In genomic region chr6:48553819-48554218, GRCm38 (mm10) we compare ENCODE assay signal across 9 mouse cellular contexts. TPM values are rescaled to one million over a fixed set of nuclear protein-coding genes. Genes with fewer than 3 reads are reported as not detected.
DNase-seq lines count a peak whose midpoint lies in the region; ATAC-seq and TF ChIP-seq lines count a peak whose summit lies in the region.
"Had no signal": no experiment of that assay in that cellular context is flagged by ENCODE, and none has a peak within 500 bp of the region (broad histone marks: within the 10 kb centered on the region; RNA-seq: fewer than 3 reads in every experiment).

No protein-coding gene starts in this region.

- peaks cover 13% of the 10 kb centered on the region for H3K4me1 ChIP-seq in liver, adult 2 months (ENCODE audit: control insufficient read depth, insufficient read depth, low read length)
- peaks cover 20% of the 10 kb centered on the region for H3K4me1 ChIP-seq in forebrain, embryonic 10.5 days
- peaks cover 6% of the 10 kb centered on the region; the same call in 1 of the 2 replicates for H3K4me1 ChIP-seq in intestine, embryonic 16.5 days (ENCODE audit: control insufficient read depth, insufficient read depth, low read length)
- H3K4me1 ChIP-seq in olfactory bulb, adult 2 months (ENCODE audit: control insufficient read depth, insufficient read depth, low read length) = no peaks in the 10 kb centered on the region; the same call in 1 of the 2 replicates

- no peak overlapping the region; the same call in 1 of the 2 replicates for H3K4me3 ChIP-seq in liver, adult 2 months (ENCODE audit: insufficient read depth, low read depth, low read length)
- peak overlapping the region; percentile 56 for H3K4me3 ChIP-seq in forebrain, embryonic 10.5 days
- H3K4me3 ChIP-seq in intestine, embryonic 16.5 days (ENCODE audit: low read length) = peak overlapping the region; percentile 55; the same call in 1 of the 2 replicates
- 0 out of 2 replicates have a peak overlapping the region, but pooled peaks have one; percentile 74 for H3K4me3 ChIP-seq in olfactory bulb, adult 2 months (ENCODE audit: insufficient read depth, low read depth, low read length)

- peak overlapping the region; percentile 81 for H3K9ac ChIP-seq in liver, adult 2 months (ENCODE audit: low read depth, low read length)
- H3K9ac ChIP-seq in intestine, embryonic 16.5 days (ENCODE audit: low read depth, low read length) = peak overlapping the region; percentile 69; the same call in 1 of the 2 replicates

- H3K27me3 ChIP-seq in liver, adult 2 months (ENCODE audit: control insufficient read depth, insufficient read depth, low read length) = no peaks in the 10 kb centered on the region
- no peaks in the 10 kb centered on the region for H3K27me3 ChIP-seq in forebrain, embryonic 10.5 days (ENCODE audit: poor library complexity, severe bottlenecking)
- H3K27me3 ChIP-seq in intestine, embryonic 16.5 days (replicated peaks; ENCODE audit: control insufficient read depth, insufficient read depth, low read length) = no peaks in the 10 kb centered on the region

- no peaks in the 10 kb centered on the region for H3K79me2 ChIP-seq in liver, adult 2 months (ENCODE audit: control insufficient read depth, insufficient read depth, low read length)

- intact Hi-C loops in left cerebral cortex, postnatal 36 days (cut with DNase I) = loop anchor here (2.0 to 5.0 kb wide), 2 partner anchors 39 to 73 kb away; partner anchors contain the start of genes AI854703, Gm44965 and Repin1

- peak overlapping the region; percentile 98 for H3K27ac ChIP-seq in liver, adult 2 months (replicated peaks; ENCODE audit: insufficient read depth, low read depth, low read length)
- peak overlapping the region; percentile 92 for H3K27ac ChIP-seq in forebrain, embryonic 10.5 days
- peak overlapping the region; percentile 92 for H3K27ac ChIP-seq in intestine, embryonic 16.5 days (ENCODE audit: low read length)
- peak overlapping the region; percentile 97 for H3K27ac ChIP-seq in olfactory bulb, adult 2 months (ENCODE audit: insufficient read depth, low read depth, low read length)

- peak; percentile 89 for DNase-seq in liver, adult 2 months (ENCODE audit: extremely low read depth, low read depth, low spot score)
- no peak for DNase-seq in liver
- DNase-seq in forebrain, embryonic 10.5 days (ENCODE audit: extremely low spot score, low spot score) = no peak
- no peak for DNase-seq in left cerebral cortex, postnatal 36 days (ENCODE audit: low spot score in 2 of 2)
- DNase-seq in left cerebral cortex, adult 9 months (ENCODE audit: low spot score in 2 of 2) = no peak
- no peak for DNase-seq in frontal cortex, postnatal 36 days (ENCODE audit: low spot score in 2 of 2)

- H3K9me3 ChIP-seq in forebrain, embryonic 10.5 days = no peaks in the 10 kb centered on the region
- H3K9me3 ChIP-seq in intestine, embryonic 16.5 days (ENCODE audit: control insufficient read depth, low read length) = no peaks in the 10 kb centered on the region

- ATAC-seq in intestine, embryonic 16.5 days = no peak

- WGBS in liver, adult 2 months = 22% methylated on average over 4 of the region's 4 CpGs
- WGBS in forebrain, embryonic 10.5 days = 86% methylated on average over 4 of the region's 4 CpGs
- WGBS in intestine, embryonic 16.5 days = 79% methylated on average over 4 of the region's 4 CpGs
- 49% methylated on average over 4 of the region's 4 CpGs for WGBS in olfactory bulb, adult 2 months

- H3K4me2 ChIP-seq in intestine, embryonic 16.5 days (ENCODE audit: low read depth, low read length) = peak overlapping the region; percentile 77

- no peak for TF ChIP-seq POLR2A in liver, adult 2 months (IDR thresholded peaks at IDR 0.05; ENCODE audit: extremely low read depth, insufficient read depth, low read length)
- TF ChIP-seq POLR2A in olfactory bulb, adult 2 months (IDR thresholded peaks at IDR 0.05; ENCODE audit: insufficient read depth, low read depth, low read length) = no peak

- TF ChIP-seq CTCF in liver, adult 2 months (IDR thresholded peaks at IDR 0.05; ENCODE audit: low read depth, low read length) = no peak
- no peak for TF ChIP-seq CTCF in olfactory bulb, adult 2 months (IDR thresholded peaks at IDR 0.05; ENCODE audit: insufficient read depth, low read depth, low read length)

- H3K36me3 ChIP-seq in liver, adult 2 months (ENCODE audit: control insufficient read depth, insufficient read depth, low read length) = no peaks in the 10 kb centered on the region
- peaks cover 14% of the 10 kb centered on the region for H3K36me3 ChIP-seq in forebrain, embryonic 10.5 days (replicated peaks)
- H3K36me3 ChIP-seq in intestine, embryonic 16.5 days (ENCODE audit: control insufficient read depth, insufficient read depth, low read length) = no peaks in the 10 kb centered on the region

RNA-seq across cellular contexts. Expression of gene Lrrc61, which starts 0.8 kb away (rescaled TPM):
- 3.2 and 3.3 TPM in 2 replicates for total RNA-seq in liver, adult 2 months (2014; rRNA removed)
- polyA plus RNA-seq in liver, adult 2 months (2012; rRNA removed) = 8.5 and 10.1 TPM in 2 replicates
- 15.2 and 16.5 TPM in 2 replicates for polyA plus RNA-seq in forebrain, embryonic 10.5 days (2016; fragmentation: Nextera tagmentation; extraction: Ambion mirVana)
- polyA plus RNA-seq in intestine, embryonic 16.5 days (2015; fragmentation: Nextera tagmentation; extraction: Ambion mirVana) = 10.4 and 12.5 TPM in 2 replicates
- not detected in 2 replicates for polyA plus RNA-seq in olfactory bulb, adult 2 months (2012; ENCODE audit: insufficient read depth, insufficient read length, low replicate concordance, missing spikeins)
- total RNA-seq in left cerebral cortex, postnatal 36 days (2021) = 10 to 100 TPM; 31.6 to 43.3 TPM

RNA-seq across cellular contexts. Expression of gene Atp6v0e2, which starts 16.4 kb away (rescaled TPM):
- 0.37 and 0.47 TPM in 2 replicates for total RNA-seq in liver, adult 2 months (2014; rRNA removed)
- 0.96 and 1.7 TPM in 2 replicates for polyA plus RNA-seq in liver, adult 2 months (2012; rRNA removed)
- polyA plus RNA-seq in forebrain, embryonic 10.5 days (2016; fragmentation: Nextera tagmentation; extraction: Ambion mirVana) = 43.4 and 44.0 TPM in 2 replicates
- polyA plus RNA-seq in intestine, embryonic 16.5 days (2015; fragmentation: Nextera tagmentation; extraction: Ambion mirVana) = 25.1 and 26.0 TPM in 2 replicates
- polyA plus RNA-seq in olfactory bulb, adult 2 months (2012; ENCODE audit: insufficient read depth, insufficient read length, low replicate concordance, missing spikeins) = 480 TPM in 1 of 2 replicates, not detected in the other
- 100 to 1,000 TPM; 418 to 471 TPM for total RNA-seq in left cerebral cortex, postnatal 36 days (2021)

RNA-seq across cellular contexts. Expression of gene Rarres2, which starts 18.8 kb away (rescaled TPM):
- 1,102 and 1,282 TPM in 2 replicates for total RNA-seq in liver, adult 2 months (2014; rRNA removed)
- polyA plus RNA-seq in liver, adult 2 months (2012; rRNA removed) = 1,074 and 1,160 TPM in 2 replicates
- 0.30 and 0.41 TPM in 2 replicates for polyA plus RNA-seq in forebrain, embryonic 10.5 days (2016; fragmentation: Nextera tagmentation; extraction: Ambion mirVana)
- 105 and 109 TPM in 2 replicates for polyA plus RNA-seq in intestine, embryonic 16.5 days (2015; fragmentation: Nextera tagmentation; extraction: Ambion mirVana)
- polyA plus RNA-seq in olfactory bulb, adult 2 months (2012; ENCODE audit: insufficient read depth, insufficient read length, low replicate concordance, missing spikeins) = not detected in 2 replicates
- 10 to 100 TPM; 12.5 to 13.1 TPM for total RNA-seq in left cerebral cortex, postnatal 36 days (2021)

RNA-seq across cellular contexts. Expression of gene Gm45021, which starts 35.6 kb away (rescaled TPM):
- total RNA-seq in liver, adult 2 months (2014; rRNA removed) = not detected in 2 replicates
- polyA plus RNA-seq in liver, adult 2 months (2012; rRNA removed) = not detected in 2 replicates
- not detected in 2 replicates for polyA plus RNA-seq in forebrain, embryonic 10.5 days (2016; fragmentation: Nextera tagmentation; extraction: Ambion mirVana)
- polyA plus RNA-seq in intestine, embryonic 16.5 days (2015; fragmentation: Nextera tagmentation; extraction: Ambion mirVana) = not detected in 2 replicates
- polyA plus RNA-seq in olfactory bulb, adult 2 months (2012; ENCODE audit: insufficient read depth, insufficient read length, low replicate concordance, missing spikeins) = not detected in 2 replicates
- total RNA-seq in left cerebral cortex, postnatal 36 days (2021) = not detected
- polyA plus RNA-seq: brain, embryonic 14.5 days had no signal

RNA-seq across cellular contexts. Expression of gene Repin1, which starts 39.9 kb away (rescaled TPM):
- total RNA-seq in liver, adult 2 months (2014; rRNA removed) = 31.1 and 47.2 TPM in 2 replicates
- 73.6 and 74.7 TPM in 2 replicates for polyA plus RNA-seq in liver, adult 2 months (2012; rRNA removed)
- polyA plus RNA-seq in forebrain, embryonic 10.5 days (2016; fragmentation: Nextera tagmentation; extraction: Ambion mirVana) = 53.1 and 56.8 TPM in 2 replicates
- polyA plus RNA-seq in intestine, embryonic 16.5 days (2015; fragmentation: Nextera tagmentation; extraction: Ambion mirVana) = 22.1 and 22.4 TPM in 2 replicates
- not detected in 2 replicates for polyA plus RNA-seq in olfactory bulb, adult 2 months (2012; ENCODE audit: insufficient read depth, insufficient read length, low replicate concordance, missing spikeins)
- 10 to 100 TPM; 51.8 to 59.8 TPM for total RNA-seq in left cerebral cortex, postnatal 36 days (2021)

Comparison
In these comparisons a context has a peak if more than half of its experiments do, and no peak if none do; other contexts are left out.
1. RNA of gene Rarres2, which starts 18.8 kb away (polyA plus RNA-seq): 1,074 to 1,160 TPM in liver, adult 2 months and 105 to 109 TPM in intestine, embryonic 16.5 days; 0.30 to 0.41 TPM in forebrain, embryonic 10.5 days and not detected in olfactory bulb, adult 2 months; every median in the first group is over 10 times any median in the second.
2. Peak in every context shown above with its lines, with median percentiles within 50 percentile points of each other: H3K27ac ChIP-seq.